Mouse (Mus musculus) CD8-positive naive resting alpha-beta T cell, adult 2 months (primary cell): Measurements from ENCODE around the gene Tbcd.

Experiments
- DNase-seq, 2 experiments: peaks; one replicate each; pipeline ENCODE4 v3.0.0; 2022; ENCODE audit warnings: low read depth in 2 of 2, low spot score in 2 of 2

Gene Tbcd

DNA sequence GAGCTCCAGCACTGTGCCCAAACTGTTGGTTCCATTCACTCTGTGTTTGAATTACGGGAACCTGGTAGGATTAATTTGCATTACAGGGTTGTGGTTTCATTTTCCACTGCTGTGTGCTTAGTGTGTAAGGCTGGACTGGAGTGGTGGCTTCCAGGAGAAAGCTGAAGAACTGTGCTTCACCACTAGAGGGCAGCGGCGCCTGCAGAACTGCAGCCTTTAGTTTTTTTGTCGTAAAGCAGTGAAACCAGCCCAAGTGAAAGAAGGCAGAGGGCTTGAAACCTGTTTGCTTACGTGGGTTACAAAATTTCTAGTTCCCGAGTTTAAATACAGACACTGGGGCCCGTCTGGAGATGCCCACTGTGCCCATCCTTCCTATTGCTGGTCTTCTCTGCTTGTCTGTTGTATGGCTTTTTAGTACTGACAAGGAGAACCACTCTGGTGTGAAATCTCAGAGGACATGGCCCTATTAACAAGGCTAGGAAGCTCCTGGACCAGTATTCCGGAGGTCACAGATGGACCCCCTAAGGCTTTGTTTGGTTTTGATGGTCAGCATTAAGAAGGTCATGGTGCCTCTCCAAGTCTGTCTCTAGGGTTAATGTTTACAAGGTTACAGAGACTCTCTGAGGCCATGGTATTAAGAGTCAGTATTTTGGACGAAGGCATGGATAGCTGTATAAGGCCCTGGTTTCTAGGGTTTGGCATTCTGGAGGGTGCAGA lies 24.1 kb downstream of the Tbcd start:
- peak; percentile 39 to 64 for DNase-seq

GRCm38 (mm10) chr11:121479476-121480203 lies 27.9 kb downstream of the Tbcd start:
- DNase-seq = no peak

DNA sequence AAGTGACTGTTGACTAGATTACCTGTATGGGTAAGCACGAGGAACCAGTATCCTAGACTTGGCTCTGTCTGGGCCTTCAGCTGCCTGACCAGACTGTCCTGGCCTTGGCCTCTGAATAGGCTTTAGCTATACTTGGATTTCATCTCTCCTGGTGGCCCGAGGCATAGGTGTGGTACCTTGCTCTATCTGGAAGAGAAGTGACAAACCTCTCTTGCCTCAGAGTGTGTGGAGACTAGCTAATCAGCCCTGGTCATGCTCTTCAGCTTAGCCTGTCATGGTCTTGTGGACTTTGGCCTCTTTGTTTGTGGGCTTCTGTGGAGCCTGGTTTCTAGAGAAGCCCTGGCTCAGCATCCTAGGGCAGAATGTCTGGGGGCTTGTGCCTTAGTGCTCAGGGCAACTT lies 29.4 kb downstream of the Tbcd start:
- no peak for DNase-seq

DNA sequence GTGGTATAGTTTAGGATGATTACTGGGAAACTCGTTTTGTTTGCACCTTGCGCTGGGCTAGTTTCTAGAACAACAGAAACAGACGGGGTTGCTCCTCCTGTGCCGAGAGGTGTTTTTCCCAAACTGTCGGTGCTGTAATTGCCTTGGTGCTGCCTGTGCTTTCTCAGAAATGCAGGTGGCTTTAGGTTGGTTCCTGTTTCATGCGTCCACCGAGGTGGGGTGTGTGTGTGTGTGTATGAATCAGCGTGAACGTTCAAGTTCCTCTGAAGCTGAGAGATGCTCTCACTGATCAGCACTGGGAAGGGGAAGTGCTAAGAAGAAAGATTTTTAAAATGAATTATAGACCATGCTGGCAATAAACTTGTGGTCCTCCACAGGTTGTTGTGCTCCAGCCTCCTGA lies 34.1 kb downstream of the Tbcd start:
- no peak for DNase-seq

DNA sequence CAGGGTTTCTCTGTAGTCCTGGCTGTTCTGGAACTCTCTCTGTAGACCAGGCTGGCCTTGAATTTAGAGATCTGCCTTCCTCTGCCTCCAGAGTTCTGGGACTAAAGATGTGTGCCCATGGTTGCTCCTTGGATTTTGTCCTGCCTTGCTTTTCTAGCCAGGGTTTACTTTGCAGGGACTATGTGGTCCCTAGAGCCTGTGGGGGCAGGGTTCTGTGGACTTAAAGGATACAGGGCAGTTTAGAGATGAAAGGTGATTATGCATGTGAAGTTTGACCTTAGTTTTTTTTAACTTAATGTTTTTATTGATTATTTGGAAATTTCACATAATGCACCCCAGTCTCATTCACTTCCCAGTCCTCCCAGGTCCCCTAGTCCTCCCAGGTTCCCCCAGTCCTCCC lies 38.9 kb downstream of the Tbcd start:
- DNase-seq = no peak

GRCm38 (mm10) chr11:121500595-121500994 lies 48.8 kb downstream of the Tbcd start:
- no peak for DNase-seq

- DNase-seq = no peak
Measured at GRCm38 (mm10) chr11:121501525-121501924, 49.8 kb downstream of the Tbcd start.

- DNase-seq = no peak
Measured at GRCm38 (mm10) chr11:121502000-121502860, 50.5 kb downstream of the Tbcd start.

GRCm38 (mm10) chr11:121508478-121508877 lies 56.7 kb downstream of the Tbcd start:
- no peak for DNase-seq

DNA sequence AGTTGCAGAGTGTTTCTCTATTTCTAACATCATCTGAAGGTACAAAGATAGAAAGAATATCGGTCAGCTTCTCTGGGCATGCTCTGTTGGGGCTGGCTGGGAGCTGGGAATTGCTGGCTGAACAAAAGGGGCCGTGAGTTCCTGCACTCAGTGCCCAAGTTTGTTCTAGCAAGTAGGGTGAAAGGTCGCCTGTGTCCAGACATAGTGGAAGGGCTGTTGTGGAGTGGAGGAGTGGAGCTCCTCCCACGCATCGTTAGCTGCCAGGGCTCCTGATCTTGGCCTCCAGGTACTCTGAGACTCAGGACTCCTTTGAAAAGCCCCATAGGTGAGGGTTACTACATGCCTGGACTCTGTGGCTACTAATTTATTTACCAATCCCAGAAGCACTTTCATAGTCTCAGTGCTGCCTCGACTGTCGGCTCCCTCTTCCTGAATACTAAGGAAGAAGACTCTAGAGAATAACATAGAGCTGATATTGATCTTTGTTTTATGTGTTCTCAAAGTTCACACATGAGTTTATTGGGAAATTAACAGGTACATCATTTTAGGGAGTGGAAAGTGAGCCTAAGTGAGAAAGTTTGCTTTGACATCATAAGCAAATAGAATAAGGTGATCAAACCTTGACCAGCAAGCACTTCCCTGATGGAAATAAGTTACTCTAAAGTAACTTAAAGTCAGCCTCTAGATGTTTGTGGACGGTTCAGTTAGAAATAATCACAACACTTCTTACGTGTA lies 58.9 kb downstream of the Tbcd start:
- no peak for DNase-seq

- DNase-seq = no peak
Measured at GRCm38 (mm10) chr11:121512896-121513572, 61.3 kb downstream of the Tbcd start.

DNA sequence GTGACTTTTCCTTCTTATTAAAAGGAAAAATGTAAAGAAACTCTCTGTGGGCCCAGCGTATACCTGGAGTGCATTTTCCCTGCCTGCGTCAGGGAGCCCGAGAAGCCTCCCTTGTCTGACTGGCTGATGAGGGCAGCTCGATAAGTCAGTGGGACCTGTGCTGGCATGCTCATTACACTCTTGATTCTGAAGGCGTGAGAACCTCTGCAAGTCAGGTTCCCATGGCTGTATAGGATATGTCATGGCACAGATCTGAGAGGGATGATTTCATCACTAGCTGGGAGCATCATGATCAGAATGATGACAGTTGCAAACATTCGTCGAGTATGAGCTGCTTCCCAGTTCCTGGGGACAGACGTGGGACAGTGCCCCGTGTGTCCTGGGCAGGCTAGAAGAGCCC lies 64.2 kb downstream of the Tbcd start:
- no peak for DNase-seq

DNA sequence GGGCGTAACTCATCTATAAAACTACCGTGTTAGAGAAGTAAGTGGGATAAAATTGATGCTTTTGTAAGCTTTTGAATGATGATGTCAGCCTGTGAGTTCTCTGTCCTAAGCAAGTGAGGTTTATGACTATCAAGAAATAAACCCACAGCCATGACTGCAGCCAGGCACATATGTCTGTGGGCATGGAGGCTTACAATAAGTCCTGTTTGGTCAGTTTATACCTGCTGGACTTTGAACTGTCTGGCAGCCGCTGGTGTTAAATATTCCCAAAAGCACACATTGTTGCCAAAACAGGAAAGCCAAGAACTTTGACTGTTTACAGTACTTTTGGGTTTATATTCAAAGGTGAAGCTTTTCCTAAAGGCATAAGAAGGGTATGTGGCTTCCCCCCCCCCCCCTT lies 65.2 kb downstream of the Tbcd start:
- no peak for DNase-seq

DNA sequence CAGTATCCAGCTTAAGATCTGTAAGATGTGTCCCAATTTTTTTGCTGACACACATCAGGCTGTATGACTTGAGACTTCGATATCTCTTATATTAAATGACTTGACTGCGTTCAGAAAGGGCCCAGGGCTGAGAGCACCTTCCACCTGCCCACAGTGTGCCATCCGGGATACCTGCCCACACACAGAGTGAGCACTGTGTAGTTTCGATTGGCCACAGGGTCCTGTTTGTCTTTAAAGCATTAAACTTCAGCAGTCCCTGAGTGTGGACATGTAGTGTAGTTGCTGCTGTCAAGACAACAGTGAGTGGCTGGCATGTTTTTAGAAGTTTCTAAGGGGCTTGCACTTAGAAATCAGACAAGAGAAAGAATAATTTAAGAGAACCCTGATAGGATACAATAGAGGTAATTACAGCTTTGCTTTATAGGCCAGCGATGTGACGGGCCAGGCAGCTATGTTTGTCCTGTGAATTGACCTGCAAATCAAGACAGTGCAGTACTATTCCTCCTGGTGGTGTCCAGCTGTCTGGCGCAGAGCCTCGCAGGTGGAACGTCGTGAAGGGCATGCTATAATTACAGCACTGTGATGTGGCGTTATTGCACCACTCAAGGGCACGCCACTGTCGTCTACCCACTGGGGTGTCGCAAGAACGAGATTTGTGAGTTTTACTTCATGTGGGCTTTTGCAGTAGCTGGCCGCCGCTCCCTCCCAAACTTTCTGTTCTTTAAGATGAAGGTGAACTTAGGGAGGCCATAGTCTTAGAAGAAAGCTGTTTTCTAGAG lies 66.1 kb downstream of the Tbcd start:
- DNase-seq = no peak

- DNase-seq = no peak
Measured at GRCm38 (mm10) chr11:121519131-121519530, 67.4 kb downstream of the Tbcd start, which contains the start of gene Zfp750. Gene Zfp750 (minus strand): TSS chr11:121519333.

DNA sequence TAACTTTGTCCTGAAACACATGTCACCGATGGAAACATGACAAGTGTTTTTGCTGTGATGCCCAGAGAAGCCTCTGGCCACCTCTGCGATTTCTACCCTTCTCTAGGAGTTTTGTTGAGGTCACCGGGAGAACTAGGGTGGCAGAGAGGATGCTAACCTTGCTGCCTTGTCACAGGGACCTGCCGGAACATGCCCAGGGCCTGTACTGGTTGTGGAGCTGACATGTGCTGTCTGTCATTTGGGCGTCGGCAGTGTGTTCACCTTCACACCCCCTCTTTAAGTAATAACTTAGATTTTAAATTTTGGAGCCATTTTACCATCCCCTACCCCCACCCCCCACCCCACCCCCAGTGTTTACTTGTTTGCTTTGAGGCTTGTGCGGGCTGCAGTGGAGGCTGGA lies 68.0 kb downstream of the Tbcd start:
- DNase-seq = no peak

DNA sequence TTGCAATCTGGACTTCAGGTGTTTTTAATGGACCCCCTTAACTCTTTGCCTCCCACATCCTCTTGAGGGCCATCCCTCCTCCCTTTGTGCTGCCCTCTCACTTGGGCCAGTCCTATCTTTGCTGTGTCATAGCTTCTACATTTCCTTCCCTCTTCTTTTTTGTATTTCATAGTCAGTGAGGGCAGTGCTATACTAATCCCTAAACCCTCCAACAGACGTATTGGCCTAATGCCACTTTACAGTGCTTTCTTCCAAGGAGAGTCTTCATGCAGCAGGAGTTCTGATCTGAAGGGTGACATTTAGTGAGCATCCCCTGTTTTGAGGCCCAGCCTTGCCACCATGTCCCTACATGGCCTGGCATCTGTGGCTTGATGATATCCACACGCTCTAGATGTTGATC lies 69.0 kb downstream of the Tbcd start:
- DNase-seq = no peak

DNA sequence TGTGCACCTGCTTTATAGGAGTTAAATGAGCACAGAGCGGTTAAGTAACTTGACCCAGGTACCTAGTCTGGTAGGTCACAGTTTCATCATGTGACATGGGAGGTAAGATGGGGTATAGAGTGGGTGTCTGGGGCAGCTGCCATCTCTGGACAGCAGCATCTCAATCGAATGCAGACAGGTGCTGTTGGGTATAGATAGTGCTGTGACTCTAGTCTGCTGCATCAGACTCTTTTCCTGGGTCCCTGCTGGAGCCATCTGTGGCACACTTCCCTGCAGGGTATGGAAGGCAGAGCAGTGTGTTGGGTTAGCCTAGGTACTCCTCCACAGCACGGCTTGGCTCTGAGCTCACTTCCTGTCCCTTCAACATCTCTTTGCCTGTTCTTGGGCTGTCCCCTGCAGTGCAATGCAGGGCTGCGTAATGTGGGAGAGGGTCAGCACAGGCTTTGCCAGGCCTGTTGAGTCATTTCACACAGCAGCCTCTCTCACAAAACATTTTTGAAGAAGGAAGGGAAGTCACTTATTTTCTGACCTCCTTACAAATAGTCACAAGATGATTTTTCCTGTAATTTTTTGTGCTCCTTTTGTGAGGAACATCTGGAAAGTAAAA lies 70.5 kb downstream of the Tbcd start:
- no peak for DNase-seq

GRCm38 (mm10) chr11:121524191-121524590 lies 72.4 kb downstream of the Tbcd start:
- no peak for DNase-seq
